Mouse (Mus musculus) forebrain, embryonic 14.5 days (tissue): ENCODE measurements around the gene Srpx. TPM values are rescaled to one million over a fixed set of nuclear protein-coding genes. Genes with fewer than 3 reads are reported as not detected.
A peak's percentile ranks its signal among the peaks of the same experiment; 100 is the strongest.

Source experiments
- ATAC-seq: fragments of 200-750 bp; cut with Nextera tagmentation; 2 replicates; pipeline ENCODE4 v1.8.0; 2017; ENCODE audit warnings: mild to moderate bottlenecking, moderate library complexity
- DNase-seq: peaks from one replicate; pipeline ENCODE4 v3.0.0-alpha.2; 2015; ENCODE audit warnings: low spot score
- H3K27ac ChIP-seq: fragments of 300-500 bp; sonication (generic); 2 replicates; pipeline ENCODE4 v1.5.1; 2014; ENCODE audit warnings: low read depth, mild to moderate bottlenecking, control low read depth, low read length, moderate library complexity
- H3K27me3 ChIP-seq: fragments of 300-500 bp; sonication (generic); replicated peaks from 2 replicates; pipeline ENCODE4 v1.6.1; 2014; ENCODE audit warnings: low read length, control low read depth, mixed read lengths; ENCODE audit not compliant: control insufficient read depth, insufficient read depth
- H3K36me3 ChIP-seq: fragments of 300-500 bp; sonication (generic); 2 replicates; pipeline ENCODE4 v1.6.1; 2014; ENCODE audit warnings: low read length, control low read depth; ENCODE audit not compliant: control insufficient read depth, insufficient read depth
- H3K4me1 ChIP-seq: fragments of 300-500 bp; sonication (generic); 2 replicates; pipeline ENCODE4 v1.6.1; 2014; ENCODE audit warnings: antibody characterized with exemption, low read length, control low read depth; ENCODE audit not compliant: control insufficient read depth, insufficient read depth
- H3K4me2 ChIP-seq: fragments of 300-500 bp; sonication (generic); 2 replicates; pipeline ENCODE4 v1.6.1; 2014; ENCODE audit warnings: mild to moderate bottlenecking, control low read depth, low read length
- H3K4me3 ChIP-seq: fragments of 300-500 bp; sonication (generic); 2 replicates; pipeline ENCODE4 v1.5.1; 2014; ENCODE audit warnings: low read depth, low read length, control low read depth
- H3K9ac ChIP-seq: fragments of 300-500 bp; sonication (generic); 2 replicates; pipeline ENCODE4 v1.6.1; 2014; ENCODE audit warnings: mild to moderate bottlenecking, low read length, control low read depth, moderate library complexity
- H3K9me3 ChIP-seq: fragments of 300-500 bp; sonication (generic); replicated peaks from 2 replicates; pipeline ENCODE4 v1.6.1; 2016; ENCODE audit warnings: low read length, control low read depth, mixed read lengths; ENCODE audit not compliant: control insufficient read depth
- WGBS: fragments of 180-500 bp; shearing (Covaris S2); extraction: QIAGEN DNeasy Blood & Tissue Kit; methylation state at CpG from one replicate; pipeline ENCODE4 v1.1.7; 2014; 5-methylcytosine and 5-hydroxymethylcytosine counted together
- polyA plus RNA-seq: library from polyadenylated mRNA; unstranded; fragments of >200 nt; fragmentation: Nextera tagmentation; extraction: Ambion mirVana; gene quantifications from 2 replicates; pipeline ENCODE4 v1.2.1, GENCODE M21; 2014

Srpx gene
- polyA plus RNA-seq, 1 experiment from 2014 or later, result 3.5 TPM

DNA sequence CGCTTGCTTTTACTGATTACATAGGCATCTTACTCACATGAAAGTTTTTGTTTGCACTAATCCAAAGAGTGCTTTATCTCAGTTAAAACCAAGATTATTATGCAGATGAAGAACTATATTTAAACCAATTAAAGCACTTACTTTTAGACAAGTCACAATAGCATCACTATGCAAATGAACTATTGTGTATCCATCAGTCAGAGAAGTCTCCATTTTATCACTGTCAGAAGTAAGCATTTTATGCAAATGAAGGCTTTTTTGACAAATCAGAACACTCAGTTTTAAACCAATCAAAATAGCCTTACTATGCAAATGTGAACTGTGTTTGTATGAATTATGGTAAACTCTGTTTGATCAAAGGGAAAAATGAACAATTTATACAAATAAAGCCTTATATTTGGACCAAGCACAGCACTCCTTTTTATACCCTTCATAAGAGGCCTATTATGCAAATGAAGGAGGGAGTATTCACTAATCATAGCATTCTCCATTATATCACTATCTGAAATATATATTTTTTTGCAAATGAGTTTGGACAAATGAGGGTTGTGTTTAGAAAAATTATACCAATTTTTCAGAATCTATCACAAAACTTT is 109.7 kb downstream of the Srpx start:
- Histone ChIP-seq H3K4me2 (no peak overlapping the region), H3K27me3 (no peaks in the 10 kb centered on the region), H3K9ac (no peak overlapping the region), H3K9me3 (no peaks in the 10 kb centered on the region), H3K4me3 (no peak overlapping the region), H3K27ac (no peak overlapping the region), H3K4me1 (no peaks in the 10 kb centered on the region), H3K36me3 (no peaks in the 10 kb centered on the region)
- ATAC-seq, result peak; percentile 71
- 69% methylated on average over 1 of the region's 1 CpGs for WGBS
- DNase-seq, result peak; percentile 52

DNA sequence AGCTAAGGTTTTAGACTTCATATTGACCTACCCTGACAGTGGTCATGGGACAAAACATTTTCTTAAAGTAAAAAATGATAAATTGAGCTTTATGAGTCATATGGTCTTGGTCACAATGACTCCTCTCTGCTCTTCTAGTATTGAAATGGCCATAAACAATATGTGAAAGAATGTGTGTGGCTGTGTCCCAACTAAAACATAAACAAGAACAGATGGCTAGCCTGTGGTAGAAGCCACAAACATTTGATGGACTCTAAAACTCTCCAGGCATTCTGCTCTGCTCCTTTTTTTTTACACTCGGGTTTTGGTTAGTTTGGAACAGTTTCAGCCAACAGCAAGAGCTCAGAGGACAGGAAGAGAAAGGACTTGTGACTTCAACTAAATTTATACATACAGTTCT is 111.6 kb downstream of the Srpx start:
- Histone ChIP-seq H3K9me3 (no peaks in the 10 kb centered on the region), H3K4me2 (no peak overlapping the region), H3K9ac (no peak overlapping the region), H3K4me3 (no peak overlapping the region), H3K36me3 (no peaks in the 10 kb centered on the region), H3K27ac (no peak overlapping the region), H3K27me3 (no peaks in the 10 kb centered on the region), H3K4me1 (no peaks in the 10 kb centered on the region)
- WGBS, result 69% methylated on average over 1 of the region's 1 CpGs
- ATAC-seq (no peak), DNase-seq (no peak)

DNA sequence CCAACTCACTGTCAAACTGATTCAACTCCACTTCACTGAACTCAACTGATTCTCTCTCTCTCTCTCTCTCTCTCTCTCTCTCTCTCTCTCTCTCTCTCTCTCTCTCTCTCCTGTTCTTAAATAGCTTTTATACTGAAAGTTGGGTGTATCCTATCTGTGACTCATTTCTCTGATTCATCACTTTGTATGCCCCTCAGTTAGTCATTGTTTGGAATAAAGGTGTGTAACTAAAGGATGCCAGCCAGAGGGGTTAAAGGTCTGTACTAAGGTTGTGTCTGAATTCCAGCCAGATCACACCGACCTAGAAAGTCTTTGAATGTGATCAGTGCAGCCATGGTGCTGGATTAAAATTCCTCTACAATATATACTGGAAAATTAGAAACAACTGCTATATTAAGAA is 116.8 kb downstream of the Srpx start:
- Histone ChIP-seq H3K27me3 (no peaks in the 10 kb centered on the region), H3K4me2 (no peak overlapping the region), H3K4me1 (no peaks in the 10 kb centered on the region), H3K9me3 (no peaks in the 10 kb centered on the region), H3K4me3 (no peak overlapping the region), H3K9ac (no peak overlapping the region), H3K36me3 (no peaks in the 10 kb centered on the region), H3K27ac (no peak overlapping the region)
- DNase-seq (no peak), ATAC-seq (no peak)
- WGBS, result 62% methylated on average over 1 of the region's 1 CpGs

Other genes starting within 250 kb of the Srpx start
- gene Sytl5, start 232.1 kb downstream of the Srpx start, polyA plus RNA-seq, result 0.90 and 1.0 TPM in 2 replicates
- gene Rpgr, start 99.2 kb upstream of the Srpx start, polyA plus RNA-seq, result 34.0 and 41.5 TPM in 2 replicates
- not detected in 2 replicates for gene Otc, start 134.6 kb upstream of the Srpx start, polyA plus RNA-seq